Mouse (Mus musculus) liver, adult 2 months (tissue): ENCODE data around the gene Col6a6. TPM values are rescaled to one million over a fixed set of nuclear protein-coding genes. Genes with fewer than 3 reads are reported as not detected.

Experiments used
- DNase-seq: peaks from one replicate; pipeline ENCODE4 v3.0.0-alpha.2; 2011; ENCODE audit warnings: low read depth, low spot score; ENCODE audit errors: extremely low read depth
- H3K27ac ChIP-seq: fragments of 200-500 bp; replicated peaks from 2 replicates; pipeline ENCODE4 v1.5.1; 2012; ENCODE audit warnings: low read depth, mild to moderate bottlenecking, control low read depth, inconsistent platforms, low read length; ENCODE audit not compliant: insufficient read depth
- H3K27me3 ChIP-seq: fragments of 200-500 bp; 2 replicates; pipeline ENCODE4 v1.6.1; 2012; ENCODE audit warnings: mild to moderate bottlenecking, moderate library complexity, low read length, inconsistent platforms; ENCODE audit not compliant: control insufficient read depth, insufficient read depth
- H3K36me3 ChIP-seq: fragments of 200-500 bp; 2 replicates; pipeline ENCODE4 v1.6.1; 2012; ENCODE audit warnings: low read length, inconsistent platforms; ENCODE audit not compliant: control insufficient read depth, insufficient read depth
- H3K4me1 ChIP-seq: fragments of 200-500 bp; 2 replicates; pipeline ENCODE4 v1.6.1; 2011; ENCODE audit warnings: low read length; ENCODE audit not compliant: control insufficient read depth, insufficient read depth
- H3K4me3 ChIP-seq: fragments of 200-500 bp; 2 replicates; pipeline ENCODE4 v1.5.1; 2011; ENCODE audit warnings: low read depth, mild to moderate bottlenecking, control low read depth, low read length, moderate library complexity; ENCODE audit not compliant: insufficient read depth
- H3K79me2 ChIP-seq: fragments of 200-500 bp; 2 replicates; pipeline ENCODE4 v1.6.1; 2012; ENCODE audit warnings: inconsistent platforms, mild to moderate bottlenecking, low read length, moderate library complexity; ENCODE audit not compliant: control insufficient read depth, insufficient read depth
- H3K9ac ChIP-seq: fragments of 200-500 bp; 2 replicates; pipeline ENCODE4 v1.6.1; 2012; ENCODE audit warnings: low read depth, mild to moderate bottlenecking, control low read depth, inconsistent platforms, low read length
- CTCF ChIP-seq: fragments of 200-500 bp; IDR thresholded peaks from 2 replicates; pipeline ENCODE4 v1.5.1; 2011; ENCODE audit warnings: low read depth, low read length, control low read depth
- POLR2A ChIP-seq: fragments of 200-500 bp; IDR thresholded peaks from 2 replicates; pipeline ENCODE4 v1.6.1; 2011; ENCODE audit warnings: low read length, control low read depth; ENCODE audit not compliant: insufficient read depth; ENCODE audit errors: extremely low read depth
- WGBS: fragments of 180-500 bp; shearing (Covaris S2); methylation state at CpG from one replicate; pipeline ENCODE4 v1.1.7; 2018; 5-methylcytosine and 5-hydroxymethylcytosine counted together
- polyA plus RNA-seq: library from polyadenylated mRNA; depleted of rRNA; stranded (reverse); fragments of >200 nt; gene quantifications from 2 replicates; pipeline ENCODE4 v1.2.3, GENCODE M21; 2012
- total RNA-seq: library from RNA; depleted of rRNA; stranded (reverse); fragments of >200 nt; gene quantifications from 2 replicates; pipeline ENCODE4 v1.2.3, GENCODE M21; 2014

The Col6a6 gene
- total and polyA plus RNA-seq, 2 experiments: 0.06 to 0.09 TPM

DNA sequence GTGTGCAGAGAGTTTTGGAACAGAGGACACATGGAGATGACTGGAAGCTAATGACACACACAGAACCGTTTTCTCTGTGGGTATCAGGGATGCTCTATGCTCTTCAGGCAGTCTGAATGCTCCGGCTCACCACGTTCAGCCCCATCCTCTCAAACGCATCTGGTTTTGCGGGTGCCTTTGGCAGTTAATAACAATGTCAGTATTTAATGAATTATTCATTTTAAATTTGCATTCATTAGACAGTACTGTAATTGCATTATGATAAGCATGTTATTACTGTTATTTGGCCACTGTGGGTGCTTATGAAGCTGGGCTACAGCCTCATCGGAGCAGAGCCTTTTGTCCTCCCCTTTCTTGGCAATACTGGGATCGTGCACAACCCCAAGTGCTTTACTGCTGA is 146.6 kb downstream of the Col6a6 start:
- Histone ChIP-seq H3K4me1 (no peaks in the 10 kb centered on the region), H3K36me3 (peaks cover 47% of the 10 kb centered on the region; the same call in 1 of the 2 replicates), H3K79me2 (no peaks in the 10 kb centered on the region), H3K4me3 (no peak overlapping the region), H3K9ac (no peak overlapping the region), H3K27me3 (no peaks in the 10 kb centered on the region), H3K27ac (no peak overlapping the region)
- no peak for TF ChIP-seq POLR2A
- TF ChIP-seq CTCF: no peak
- no peak for DNase-seq
- 96% methylated on average over 7 of the region's 7 CpGs for WGBS

DNA sequence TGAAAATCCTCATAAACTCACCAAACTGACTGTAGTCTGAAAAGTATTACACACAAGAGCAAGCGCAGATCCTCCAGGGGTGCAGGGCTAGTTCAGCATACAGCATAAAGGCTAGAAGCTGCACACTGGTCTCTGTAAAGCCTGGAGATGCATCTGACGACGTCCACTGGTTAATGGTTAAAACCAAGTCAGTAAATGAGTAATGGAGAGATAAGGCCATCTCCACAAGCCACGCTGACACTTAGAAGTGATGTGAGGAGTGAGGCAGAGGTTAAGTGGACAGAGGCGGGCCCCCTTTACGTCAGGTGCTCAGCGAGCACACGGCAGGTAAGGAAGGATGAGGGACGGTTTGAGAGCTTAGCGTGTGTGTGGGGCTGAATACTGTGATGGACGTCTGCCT is 152.0 kb downstream of the Col6a6 start:
- Histone ChIP-seq H3K27me3 (no peaks in the 10 kb centered on the region), H3K27ac (no peak overlapping the region), H3K79me2 (no peaks in the 10 kb centered on the region), H3K4me1 (no peaks in the 10 kb centered on the region), H3K9ac (no peak overlapping the region), H3K4me3 (no peak overlapping the region), H3K36me3 (peaks cover 35% of the 10 kb centered on the region)
- 52% methylated on average over 11 of the region's 11 CpGs for WGBS
- DNase-seq: no peak
- TF ChIP-seq CTCF (no peak), POLR2A (no peak)

DNA sequence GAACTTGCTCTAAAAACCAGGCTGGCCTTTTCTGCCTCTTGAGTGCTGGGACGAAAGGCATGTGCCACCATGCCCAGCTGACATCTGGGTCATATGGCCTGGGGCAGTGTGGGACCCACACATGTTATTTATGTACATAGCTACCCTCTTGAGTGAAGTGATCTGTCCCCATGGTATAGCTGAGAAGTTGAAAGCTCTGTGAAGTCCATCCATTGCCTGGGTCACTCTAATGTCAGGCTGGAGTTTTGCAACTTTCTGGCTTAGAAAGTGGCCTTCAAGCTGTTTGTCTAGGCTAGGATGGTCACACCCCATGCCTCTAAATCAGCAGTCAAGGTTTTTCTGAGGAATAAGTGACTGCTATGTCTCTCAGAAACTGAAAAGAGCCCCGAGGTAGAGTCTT is 155.9 kb downstream of the Col6a6 start:
- Histone ChIP-seq H3K27me3 (no peaks in the 10 kb centered on the region), H3K36me3 (peaks cover 44% of the 10 kb centered on the region), H3K27ac (no peak overlapping the region), H3K9ac (no peak overlapping the region), H3K4me1 (no peaks in the 10 kb centered on the region), H3K79me2 (no peaks in the 10 kb centered on the region), H3K4me3 (no peak overlapping the region)
- no peak for TF ChIP-seq POLR2A
- TF ChIP-seq CTCF: no peak
- WGBS: 95% methylated on average over 2 of the region's 2 CpGs
- no peak for DNase-seq

DNA sequence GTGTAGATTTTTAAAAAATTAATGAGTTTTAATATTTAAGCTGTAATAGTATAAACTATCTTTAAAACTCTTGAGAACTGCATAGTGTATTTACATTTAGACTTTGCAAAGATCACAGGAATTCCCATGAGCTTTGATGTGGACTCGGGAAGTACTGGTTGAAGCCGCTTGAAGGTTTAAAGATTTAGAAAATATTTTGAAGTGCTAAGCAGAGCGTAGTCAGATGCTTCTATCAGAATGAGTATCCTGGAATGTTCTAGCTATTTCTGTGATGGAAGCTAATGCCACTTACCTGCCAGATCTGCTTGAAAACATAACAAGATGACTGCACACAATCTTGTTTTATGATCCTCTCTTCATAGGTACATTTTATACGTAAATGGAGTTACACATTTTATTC is 157.0 kb downstream of the Col6a6 start:
- H3K27ac ChIP-seq: no peak overlapping the region
- no peaks in the 10 kb centered on the region for H3K27me3 ChIP-seq
- no peak overlapping the region for H3K9ac ChIP-seq
- no peak for TF ChIP-seq CTCF
- no peak for TF ChIP-seq POLR2A
- DNase-seq: no peak
- H3K4me1 ChIP-seq: no peaks in the 10 kb centered on the region
- H3K79me2 ChIP-seq: no peaks in the 10 kb centered on the region
- peaks cover 40% of the 10 kb centered on the region for H3K36me3 ChIP-seq
- 97% methylated on average over 4 of the region's 4 CpGs for WGBS
- no peak overlapping the region for H3K4me3 ChIP-seq

DNA sequence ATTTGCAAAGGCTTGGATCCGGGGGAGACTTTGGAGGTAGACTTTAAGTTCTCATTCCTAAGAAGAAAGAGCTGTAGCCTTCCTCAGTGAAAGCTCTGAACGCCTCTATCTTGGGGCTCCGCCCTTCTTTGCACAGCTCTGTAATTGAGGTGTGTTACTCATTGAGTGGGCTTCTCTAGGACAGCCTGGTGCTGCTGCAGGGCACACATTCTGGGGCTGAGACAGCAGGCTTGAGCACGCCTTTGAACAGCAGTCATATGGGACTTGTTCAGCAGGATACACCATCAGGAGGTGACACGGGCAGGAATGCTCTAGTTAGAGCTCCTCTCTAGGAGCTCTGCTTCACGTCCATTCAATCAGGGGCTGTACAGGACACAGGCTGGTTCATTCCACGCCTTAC is 162.7 kb downstream of the Col6a6 start:
- no peak for TF ChIP-seq CTCF
- no peak for TF ChIP-seq POLR2A
- no peak for DNase-seq
- H3K27ac ChIP-seq: no peak overlapping the region
- H3K4me1 ChIP-seq: no peaks in the 10 kb centered on the region
- no peaks in the 10 kb centered on the region for H3K79me2 ChIP-seq
- no peak overlapping the region for H3K4me3 ChIP-seq
- no peak overlapping the region for H3K9ac ChIP-seq
- 96% methylated on average over 7 of the region's 7 CpGs for WGBS
- peaks cover 52% of the 10 kb centered on the region for H3K36me3 ChIP-seq
- no peaks in the 10 kb centered on the region for H3K27me3 ChIP-seq

- DNase-seq: no peak
- Histone ChIP-seq H3K27ac (no peak overlapping the region), H3K4me1 (no peaks in the 10 kb centered on the region), H3K4me3 (no peak overlapping the region), H3K9ac (no peak overlapping the region), H3K36me3 (peaks cover 28% of the 10 kb centered on the region), H3K79me2 (no peaks in the 10 kb centered on the region), H3K27me3 (no peaks in the 10 kb centered on the region)
- WGBS: 97% methylated on average over 6 of the region's 6 CpGs
- no peak for TF ChIP-seq CTCF
- no peak for TF ChIP-seq POLR2A
These were observed 168.1 kb downstream of the Col6a6 start for GRCm38 (mm10) chr9:105659877-105660276.
